17 mouse cellular contexts compared by ENCODE assay signal in the genomic region with DNA sequence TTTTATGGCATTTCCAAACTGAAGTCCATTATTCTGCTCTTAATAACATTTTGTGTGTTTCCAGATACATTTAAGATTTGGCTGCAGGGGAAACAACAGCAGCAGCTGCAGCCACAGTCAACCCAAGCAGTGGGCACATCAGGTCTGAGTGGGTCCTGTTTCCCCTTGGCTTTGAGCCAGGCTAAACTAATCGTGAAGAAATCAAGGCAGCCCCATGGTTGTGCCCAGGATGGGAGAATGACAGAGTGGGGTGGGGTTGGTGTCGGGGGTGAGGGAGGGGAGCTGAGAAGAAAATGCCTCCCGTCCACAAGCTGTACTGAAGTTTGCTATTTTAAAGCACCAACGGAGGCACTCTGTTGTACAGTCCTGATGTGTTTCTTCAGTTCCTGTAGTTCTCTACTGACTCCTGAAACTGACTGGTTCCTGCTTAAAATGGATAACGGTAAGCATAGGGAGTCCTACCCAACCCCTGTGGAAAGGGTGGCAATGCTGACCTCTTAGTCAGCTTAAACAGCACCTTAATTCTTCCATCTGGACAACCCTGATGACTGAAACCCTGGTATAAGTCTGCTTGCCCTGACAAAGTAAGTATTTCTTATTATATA. TPM values are rescaled to one million over a fixed set of nuclear protein-coding genes. Genes with fewer than 3 reads are reported as not detected.
DNase-seq lines count a peak whose midpoint lies in the region; ATAC-seq and TF ChIP-seq lines count a peak whose summit lies in the region.
"Had no signal": no experiment of that assay in that cellular context is flagged by ENCODE, and none has a peak within 500 bp of the region (broad histone marks: within the 10 kb centered on the region; RNA-seq: fewer than 3 reads in every experiment).

No protein-coding gene starts in this region.

- H3K27ac ChIP-seq in heart, embryonic 12.5 days (ENCODE audit: poor library complexity, severe bottlenecking): peak overlapping the region; percentile 93
- peak overlapping the region; percentile 54; the same call in 1 of the 2 replicates for H3K27ac ChIP-seq in lung, embryonic 14.5 days (ENCODE audit: low read depth)
- H3K27ac ChIP-seq in limb, embryonic 13.5 days: peak overlapping the region; percentile 15; the same call in 1 of the 2 replicates
- no peak overlapping the region for H3K27ac ChIP-seq in stomach, embryonic 16.5 days (ENCODE audit: low read length)
- H3K27ac ChIP-seq: hindbrain, embryonic 14.5 days had no signal

- no peaks in the 10 kb centered on the region for H3K9me3 ChIP-seq in heart, embryonic 12.5 days (replicated peaks)
- H3K9me3 ChIP-seq in lung, embryonic 14.5 days (ENCODE audit: low read depth, low read length): no peaks in the 10 kb centered on the region
- H3K9me3 ChIP-seq in limb, embryonic 13.5 days: no peaks in the 10 kb centered on the region
- H3K9me3 ChIP-seq in stomach, embryonic 16.5 days (replicated peaks; ENCODE audit: control insufficient read depth, low read length): no peaks in the 10 kb centered on the region

- H3K4me1 ChIP-seq in heart, embryonic 12.5 days (replicated peaks): peaks cover 51% of the 10 kb centered on the region
- peaks cover 12% of the 10 kb centered on the region for H3K4me1 ChIP-seq in lung, embryonic 14.5 days (ENCODE audit: insufficient read depth)
- peaks cover 12% of the 10 kb centered on the region for H3K4me1 ChIP-seq in limb, embryonic 13.5 days
- peaks cover 8% of the 10 kb centered on the region for H3K4me1 ChIP-seq in stomach, embryonic 16.5 days (ENCODE audit: control insufficient read depth, insufficient read depth, low read length)

- no peak for ATAC-seq in heart, embryonic 12.5 days (ENCODE audit: insufficient number of reproducible peaks, low FRiP score)
- peak; percentile 52 for ATAC-seq in lung, embryonic 14.5 days (ENCODE audit: insufficient read depth)
- ATAC-seq in limb, embryonic 13.5 days (ENCODE audit: low FRiP score, low read depth): no peak
- 0 out of 2 replicates have a peak, but pooled peaks have one; percentile 21 for ATAC-seq in stomach, embryonic 16.5 days (ENCODE audit: insufficient read depth, low FRiP score)
- ATAC-seq: forebrain, embryonic 16.5 days; lung, postnatal 0 days had no signal

- peak overlapping the region; percentile 58 for H3K4me2 ChIP-seq in heart, embryonic 12.5 days
- H3K4me2 ChIP-seq in lung, embryonic 14.5 days: no peak overlapping the region
- H3K4me2 ChIP-seq in limb, embryonic 13.5 days (replicated peaks): 0 out of 2 replicates have a peak overlapping the region, but pooled peaks have one; percentile 4
- no peak overlapping the region for H3K4me2 ChIP-seq in stomach, embryonic 16.5 days (ENCODE audit: low read depth, low read length)
- H3K4me2 ChIP-seq: hindbrain, embryonic 14.5 days had no signal

- no peak overlapping the region for H3K4me3 ChIP-seq in heart, embryonic 12.5 days
- H3K4me3 ChIP-seq in lung, embryonic 14.5 days (ENCODE audit: low read depth, low read length): no peak overlapping the region
- H3K4me3 ChIP-seq in limb, embryonic 13.5 days: no peak overlapping the region
- no peak overlapping the region for H3K4me3 ChIP-seq in stomach, embryonic 16.5 days (replicated peaks; ENCODE audit: low read length)

- no peak for TF ChIP-seq CTCF in lung, embryonic 14.5 days (IDR thresholded peaks at IDR 0.05; ENCODE audit: low read depth)

- peak overlapping the region; percentile 65 for H3K9ac ChIP-seq in heart, embryonic 12.5 days
- no peak overlapping the region for H3K9ac ChIP-seq in lung, embryonic 14.5 days
- H3K9ac ChIP-seq in limb, embryonic 13.5 days: peak overlapping the region; percentile 43
- no peak overlapping the region for H3K9ac ChIP-seq in stomach, embryonic 16.5 days (ENCODE audit: low read length)
- H3K9ac ChIP-seq: hindbrain, embryonic 14.5 days had no signal

- intact Hi-C loops in heart, postnatal 25 days (cut with DNase I): no loop called here

- H3K36me3 ChIP-seq in heart, embryonic 12.5 days: no peaks in the 10 kb centered on the region
- H3K36me3 ChIP-seq in lung, embryonic 14.5 days (ENCODE audit: insufficient read depth): no peaks in the 10 kb centered on the region
- H3K36me3 ChIP-seq in limb, embryonic 13.5 days: no peaks in the 10 kb centered on the region
- H3K36me3 ChIP-seq in stomach, embryonic 16.5 days (ENCODE audit: control insufficient read depth, insufficient read depth, low read length): no peaks in the 10 kb centered on the region

- 31% methylated on average over 5 of the region's 5 CpGs for WGBS in heart, embryonic 12.5 days
- WGBS in lung, embryonic 14.5 days: 43% methylated on average over 5 of the region's 5 CpGs
- 42% methylated on average over 5 of the region's 5 CpGs for WGBS in limb, embryonic 13.5 days
- 46% methylated on average over 5 of the region's 5 CpGs for WGBS in stomach, embryonic 16.5 days

- DNase-seq in heart, postnatal 25 days (ENCODE audit: low spot score): no peak
- no peak for DNase-seq in lung, embryonic 14.5 days
- DNase-seq in lung, postnatal 14 days: no peak
- DNase-seq in cerebellum, postnatal 10 days: no peak
- no peak for DNase-seq in embryo, embryonic 9.5 days (ENCODE audit: extremely low spot score)
- DNase-seq: adrenal gland, postnatal 36 days; cerebellum, postnatal 25 days; kidney, adult 9 months; layer of hippocampus, adult 9-11 months; thymus, adult 18-20 months had no signal

- H3K27me3 ChIP-seq in heart, embryonic 12.5 days (replicated peaks): no peaks in the 10 kb centered on the region
- no peaks in the 10 kb centered on the region for H3K27me3 ChIP-seq in lung, embryonic 14.5 days (ENCODE audit: insufficient read depth, low read length)
- no peaks in the 10 kb centered on the region for H3K27me3 ChIP-seq in limb, embryonic 13.5 days
- H3K27me3 ChIP-seq in stomach, embryonic 16.5 days (ENCODE audit: control insufficient read depth, insufficient read depth, low read length): no peaks in the 10 kb centered on the region

RNA-seq across cellular contexts. Expression of gene Mylk3, which starts 12.6 kb away (rescaled TPM):
- polyA plus RNA-seq in heart, embryonic 12.5 days (2016; fragmentation: Nextera tagmentation; extraction: Ambion mirVana): 211 and 224 TPM in 2 replicates
- 100 to 1,000 TPM; 367 to 440 TPM for total RNA-seq in heart, postnatal 25 days (2021)
- polyA plus RNA-seq in lung, embryonic 14.5 days (2014; fragmentation: Nextera tagmentation; extraction: Ambion mirVana): 0.82 and 2.8 TPM in 2 replicates
- 1.6 TPM in 2 replicates for polyA plus RNA-seq in limb, embryonic 13.5 days (2015; fragmentation: Nextera tagmentation; extraction: Ambion mirVana)
- 4.0 and 7.4 TPM in 2 replicates for polyA plus RNA-seq in stomach, embryonic 16.5 days (2015; fragmentation: Nextera tagmentation; extraction: Ambion mirVana)
- polyA plus RNA-seq: C2C12 had no signal

RNA-seq across cellular contexts. Expression of gene 4921524J17Rik, which starts 59.1 kb away (rescaled TPM):
- 69.5 and 73.4 TPM in 2 replicates for polyA plus RNA-seq in heart, embryonic 12.5 days (2016; fragmentation: Nextera tagmentation; extraction: Ambion mirVana)
- 10 to 100 TPM; 21.6 to 25.2 TPM for total RNA-seq in heart, postnatal 25 days (2021)
- 35.0 and 40.0 TPM in 2 replicates for polyA plus RNA-seq in lung, embryonic 14.5 days (2014; fragmentation: Nextera tagmentation; extraction: Ambion mirVana)
- 52.1 and 55.4 TPM in 2 replicates for polyA plus RNA-seq in limb, embryonic 13.5 days (2015; fragmentation: Nextera tagmentation; extraction: Ambion mirVana)
- 34.0 and 41.0 TPM in 2 replicates for polyA plus RNA-seq in stomach, embryonic 16.5 days (2015; fragmentation: Nextera tagmentation; extraction: Ambion mirVana)

Comparison
In these comparisons a context has a peak if more than half of its experiments do, and no peak if none do; other contexts are left out.
1. ATAC-seq: peak in lung, embryonic 14.5 days (single experiment) and stomach, embryonic 16.5 days (single experiment); none in heart, embryonic 12.5 days (single experiment) and limb, embryonic 13.5 days (single experiment).
2. H3K4me2 ChIP-seq: peak in heart, embryonic 12.5 days (single experiment) and limb, embryonic 13.5 days (single experiment); none in lung, embryonic 14.5 days (single experiment) and stomach, embryonic 16.5 days (single experiment).
3. H3K9ac ChIP-seq: peak in heart, embryonic 12.5 days (single experiment) and limb, embryonic 13.5 days (single experiment); none in lung, embryonic 14.5 days (single experiment) and stomach, embryonic 16.5 days (single experiment).
4. RNA of gene Mylk3, which starts 12.6 kb away (polyA plus RNA-seq): 211 to 224 TPM in heart, embryonic 12.5 days; 4.0 to 7.4 TPM in stomach, embryonic 16.5 days, 1.6 TPM in limb, embryonic 13.5 days and 0.82 to 2.8 TPM in lung, embryonic 14.5 days; every median in the first group is over 10 times any median in the second.